Mouse (Mus musculus): ENCODE results near the gene Errfi1.

DNA sequence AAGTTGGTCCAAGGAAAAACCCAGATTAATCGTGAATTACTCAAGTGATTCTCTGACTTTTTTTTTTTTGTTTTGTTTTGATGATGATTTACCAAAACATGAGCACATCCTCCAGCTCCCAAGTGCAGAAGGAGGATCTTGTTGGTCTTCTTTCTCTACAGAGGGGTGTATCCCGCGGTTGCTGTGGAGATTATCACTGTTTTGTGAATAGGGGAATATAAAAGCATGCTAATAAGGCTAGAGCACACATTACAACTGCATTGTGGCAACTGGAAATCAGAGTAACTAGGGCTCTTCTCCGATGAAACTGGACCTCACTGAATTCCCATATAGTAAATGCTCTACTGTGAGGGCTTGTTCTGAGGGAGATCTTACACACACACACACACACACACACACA is 1.2 kb upstream of the Errfi1 start:
- TF ChIP-seq CTCF (IDR thresholded peaks at IDR 0.05; ENCODE audit: low read depth) (no peak), EP300 (IDR thresholded peaks at IDR 0.05; ENCODE audit: low read depth) (no peak)
